Mouse (Mus musculus) bone marrow, adult 2 months (tissue): ENCODE measurements around the gene Fgfr2.

Experiments used
- CTCF ChIP-seq: fragments of 200-500 bp; IDR thresholded peaks from 2 replicates; pipeline ENCODE4 v1.5.1; 2011; ENCODE audit warnings: low read length, control low read depth; ENCODE audit not compliant: control insufficient read depth, insufficient read depth
- POLR2A ChIP-seq: fragments of 200-500 bp; IDR thresholded peaks from 2 replicates; pipeline ENCODE4 v1.6.1; 2011; ENCODE audit warnings: low read depth, mild to moderate bottlenecking, control low read depth, low read length, borderline replicate concordance; ENCODE audit not compliant: control insufficient read depth

GRCm38 (mm10) chr7:132337268-132337917 is 785.8 kb downstream of the Fgfr2 start:
- no peak for TF ChIP-seq CTCF
- no peak for TF ChIP-seq POLR2A
